Mouse (Mus musculus) limb, embryonic 14.5 days (tissue): Measurements from ENCODE around the gene Bmp6. TPM values are rescaled to one million over a fixed set of nuclear protein-coding genes. Genes with fewer than 3 reads are reported as not detected.

Source experiments
- ATAC-seq: fragments of 200-750 bp; cut with Nextera tagmentation; 2 replicates; pipeline ENCODE4 v1.8.0; 2017; ENCODE audit warnings: low read depth, moderate number of reproducible peaks, moderate TSS enrichment; ENCODE audit not compliant: low FRiP score
- DNase-seq: peaks from one replicate; pipeline ENCODE4 v3.0.0-alpha.2; 2015; ENCODE audit warnings: low spot score
- H3K27ac ChIP-seq: fragments of 300-500 bp; sonication (generic); replicated peaks from 2 replicates; pipeline ENCODE4 v1.5.1; 2014; ENCODE audit warnings: low read depth, mild to moderate bottlenecking, low read length, moderate library complexity, mixed read lengths
- H3K27me3 ChIP-seq: fragments of 300-500 bp; sonication (generic); 2 replicates; pipeline ENCODE4 v1.6.1; 2014; ENCODE audit warnings: low read length, mixed read lengths; ENCODE audit not compliant: control insufficient read depth, insufficient read depth
- H3K36me3 ChIP-seq: fragments of 300-500 bp; sonication (generic); 2 replicates; pipeline ENCODE4 v1.6.1; 2014; ENCODE audit warnings: mild to moderate bottlenecking, low read length, moderate library complexity, mixed read lengths; ENCODE audit not compliant: control insufficient read depth, insufficient read depth
- H3K4me1 ChIP-seq: fragments of 300-500 bp; sonication (generic); 2 replicates; pipeline ENCODE4 v1.6.1; 2014; ENCODE audit warnings: antibody characterized with exemption, low read length, mixed read lengths; ENCODE audit not compliant: control insufficient read depth, insufficient read depth
- H3K4me2 ChIP-seq: fragments of 300-500 bp; sonication (generic); replicated peaks from 2 replicates; pipeline ENCODE4 v1.6.1; 2014; ENCODE audit warnings: low read depth, mild to moderate bottlenecking, low read length, moderate library complexity; ENCODE audit not compliant: severe bottlenecking
- H3K4me3 ChIP-seq: fragments of 300-500 bp; sonication (generic); replicated peaks from 2 replicates; pipeline ENCODE4 v1.5.1; 2014; ENCODE audit warnings: low read length
- H3K9ac ChIP-seq: fragments of 300-500 bp; sonication (generic); 2 replicates; pipeline ENCODE4 v1.6.1; 2014; ENCODE audit warnings: mild to moderate bottlenecking, low read depth, low read length, moderate library complexity; ENCODE audit not compliant: severe bottlenecking
- H3K9me3 ChIP-seq: fragments of 300-500 bp; sonication (generic); 2 replicates; pipeline ENCODE4 v1.6.1; 2016; ENCODE audit warnings: low read length; ENCODE audit not compliant: control insufficient read depth
- POLR2A ChIP-seq: fragments of 200-500 bp; IDR thresholded peaks from 2 replicates; pipeline ENCODE4 v1.8.0; 2012; ENCODE audit warnings: inconsistent platforms, mild to moderate bottlenecking, moderate library complexity, borderline replicate concordance; ENCODE audit not compliant: insufficient read depth, insufficient read length; ENCODE audit errors: extremely low read depth
- WGBS: fragments of 180-500 bp; shearing (Covaris S2); extraction: QIAGEN DNeasy Blood & Tissue Kit; methylation state at CpG from one replicate; pipeline ENCODE4 v1.1.7; 2014; 5-methylcytosine and 5-hydroxymethylcytosine counted together
- polyA plus RNA-seq, 2 experiments: library from polyadenylated mRNA; depleted of rRNA in 1 of 2; stranded (reverse) in 1 of 2; unstranded in 1 of 2; fragments of >200 nt; fragmentation: Nextera tagmentation in 1 of 2; extraction: Ambion mirVana in 1 of 2; gene quantifications; 2 replicates each; pipeline versions ENCODE4 v1.2.1 to v1.2.3; 2012 to 2014

Bmp6 gene
- polyA plus RNA-seq, 2 experiments, result 1.9 to 6.6 TPM

- ATAC-seq (peak; percentile 51), DNase-seq (peak; percentile 33)
- WGBS, result 72% methylated on average over 6 of the region's 6 CpGs
- no peaks in the 10 kb centered on the region for H3K27me3 ChIP-seq
- no peak overlapping the region for H3K9ac ChIP-seq
- H3K27ac ChIP-seq, result no peak overlapping the region
- H3K4me2 ChIP-seq, result no peak overlapping the region
- TF ChIP-seq POLR2A, result no peak
- H3K4me3 ChIP-seq, result no peak overlapping the region
- H3K9me3 ChIP-seq, result no peaks in the 10 kb centered on the region
- peaks cover 12% of the 10 kb centered on the region for H3K4me1 ChIP-seq
- H3K36me3 ChIP-seq, result no peaks in the 10 kb centered on the region
Measured at GRCm38 (mm10) chr13:38407611-38408315, 62.9 kb downstream of the Bmp6 start.

GRCm38 (mm10) chr13:38408636-38409035, 63.7 kb downstream of the Bmp6 start:
- Histone ChIP-seq H3K4me3 (no peak overlapping the region), H3K9ac (no peak overlapping the region), H3K9me3 (no peaks in the 10 kb centered on the region), H3K27ac (no peak overlapping the region), H3K4me1 (peaks cover 12% of the 10 kb centered on the region), H3K4me2 (no peak overlapping the region), H3K27me3 (no peaks in the 10 kb centered on the region), H3K36me3 (no peaks in the 10 kb centered on the region)
- WGBS, result 40% methylated on average over 3 of the region's 3 CpGs
- ATAC-seq (no peak), DNase-seq (no peak)
- TF ChIP-seq POLR2A, result no peak

GRCm38 (mm10) chr13:38410322-38410865, 65.5 kb downstream of the Bmp6 start:
- Histone ChIP-seq H3K27me3 (no peaks in the 10 kb centered on the region), H3K4me3 (no peak overlapping the region), H3K36me3 (no peaks in the 10 kb centered on the region), H3K9ac (no peak overlapping the region), H3K9me3 (no peaks in the 10 kb centered on the region), H3K4me2 (0 out of 2 replicates have a peak overlapping the region, but pooled peaks have one; percentile 32), H3K4me1 (peaks cover 12% of the 10 kb centered on the region), H3K27ac (no peak overlapping the region)
- DNase-seq, result peak; percentile 87
- no peak for TF ChIP-seq POLR2A
- WGBS, result 22% methylated on average over 15 of the region's 15 CpGs
- ATAC-seq, result peak; percentile 70

- Histone ChIP-seq H3K4me3 (no peak overlapping the region), H3K36me3 (no peaks in the 10 kb centered on the region), H3K27ac (no peak overlapping the region), H3K4me1 (no peaks in the 10 kb centered on the region), H3K4me2 (no peak overlapping the region), H3K27me3 (no peaks in the 10 kb centered on the region), H3K9ac (no peak overlapping the region), H3K9me3 (no peaks in the 10 kb centered on the region)
- TF ChIP-seq POLR2A, result no peak
- 82% methylated on average over 7 of the region's 7 CpGs for WGBS
- DNase-seq (no peak), ATAC-seq (no peak)
Measured at GRCm38 (mm10) chr13:38419781-38420180, 74.9 kb downstream of the Bmp6 start.

- WGBS, result 82% methylated on average over 5 of the region's 5 CpGs
- no peaks in the 10 kb centered on the region for H3K27me3 ChIP-seq
- H3K4me1 ChIP-seq, result no peaks in the 10 kb centered on the region
- H3K9me3 ChIP-seq, result no peaks in the 10 kb centered on the region
- no peak overlapping the region for H3K9ac ChIP-seq
- no peaks in the 10 kb centered on the region for H3K36me3 ChIP-seq
- H3K27ac ChIP-seq, result no peak overlapping the region
- H3K4me2 ChIP-seq, result no peak overlapping the region
- TF ChIP-seq POLR2A, result no peak
- DNase-seq (no peak), ATAC-seq (no peak)
- H3K4me3 ChIP-seq, result no peak overlapping the region
Measured at GRCm38 (mm10) chr13:38422491-38422890, 77.6 kb downstream of the Bmp6 start.

- DNase-seq (no peak), ATAC-seq (no peak)
- Histone ChIP-seq H3K9ac (no peak overlapping the region), H3K4me1 (no peaks in the 10 kb centered on the region), H3K27ac (no peak overlapping the region), H3K4me3 (no peak overlapping the region), H3K27me3 (no peaks in the 10 kb centered on the region), H3K9me3 (no peaks in the 10 kb centered on the region), H3K36me3 (no peaks in the 10 kb centered on the region), H3K4me2 (no peak overlapping the region)
- 86% methylated on average over 6 of the region's 6 CpGs for WGBS
- no peak for TF ChIP-seq POLR2A
Measured at GRCm38 (mm10) chr13:38425294-38425693, 80.4 kb downstream of the Bmp6 start.
